Mouse (Mus musculus) limb, embryonic 15.5 days (tissue): ENCODE results near the gene Dpp6. TPM values are rescaled to one million over a fixed set of nuclear protein-coding genes. Genes with fewer than 3 reads are reported as not detected.

Experiments used
- ATAC-seq: fragments of 200-750 bp; cut with Nextera tagmentation; 2 replicates; pipeline ENCODE4 v1.8.0; 2017; ENCODE audit warnings: low read depth, moderate TSS enrichment; ENCODE audit not compliant: insufficient number of reproducible peaks, low FRiP score, low TSS enrichment
- H3K27ac ChIP-seq: fragments of 300-500 bp; sonication (generic); 2 replicates; pipeline ENCODE4 v1.5.1; 2015; ENCODE audit warnings: moderate library complexity, mild to moderate bottlenecking, inconsistent platforms
- H3K27me3 ChIP-seq: fragments of 300-500 bp; sonication (generic); 2 replicates; pipeline ENCODE4 v1.6.1; 2015; ENCODE audit warnings: inconsistent platforms
- H3K36me3 ChIP-seq: fragments of 300-500 bp; sonication (generic); 2 replicates; pipeline ENCODE4 v1.6.1; 2015; ENCODE audit warnings: inconsistent platforms
- H3K4me1 ChIP-seq: fragments of 300-500 bp; sonication (generic); 2 replicates; pipeline ENCODE4 v1.6.1; 2015; ENCODE audit warnings: inconsistent platforms
- H3K4me2 ChIP-seq: fragments of 300-500 bp; sonication (generic); 2 replicates; pipeline ENCODE4 v1.6.1; 2015; ENCODE audit warnings: mild to moderate bottlenecking, inconsistent platforms
- H3K4me3 ChIP-seq: fragments of 300-500 bp; sonication (generic); 2 replicates; pipeline ENCODE4 v1.5.1; 2015; ENCODE audit warnings: mild to moderate bottlenecking, inconsistent platforms
- H3K9ac ChIP-seq: fragments of 300-500 bp; sonication (generic); 2 replicates; pipeline ENCODE4 v1.6.1; 2015; ENCODE audit warnings: inconsistent platforms
- H3K9me3 ChIP-seq: fragments of 300-500 bp; sonication (generic); 2 replicates; pipeline ENCODE4 v1.6.1; 2016; ENCODE audit warnings: inconsistent platforms
- WGBS: fragments of 180-500 bp; shearing (Covaris S2); methylation state at CpG from one replicate; pipeline ENCODE4 v1.1.7; 2015; 5-methylcytosine and 5-hydroxymethylcytosine counted together
- polyA plus RNA-seq: library from polyadenylated mRNA; unstranded; fragments of >200 nt; fragmentation: Nextera tagmentation; extraction: Ambion mirVana; gene quantifications from 2 replicates; pipeline ENCODE4 v1.2.1, GENCODE M21; 2015

Dpp6 gene
- polyA plus RNA-seq, 1 experiment from 2014 or later: 1.9 TPM

GRCm38 (mm10) chr5:27421090-27421635, 604.2 kb downstream of the Dpp6 start:
- Histone ChIP-seq H3K9me3 (no peaks in the 10 kb centered on the region), H3K4me1 (no peaks in the 10 kb centered on the region), H3K27me3 (no peaks in the 10 kb centered on the region), H3K36me3 (no peaks in the 10 kb centered on the region), H3K27ac (no peak overlapping the region), H3K9ac (no peak overlapping the region), H3K4me2 (no peak overlapping the region), H3K4me3 (no peak overlapping the region)
- 74% methylated on average over 4 of the region's 4 CpGs for WGBS
- no peak for ATAC-seq

GRCm38 (mm10) chr5:27423766-27424165, 606.8 kb downstream of the Dpp6 start:
- no peak overlapping the region for H3K27ac ChIP-seq
- no peaks in the 10 kb centered on the region for H3K27me3 ChIP-seq
- WGBS: 63% methylated on average over 3 of the region's 3 CpGs
- no peaks in the 10 kb centered on the region for H3K4me1 ChIP-seq
- no peak overlapping the region for H3K4me3 ChIP-seq
- ATAC-seq: no peak
- no peak overlapping the region for H3K4me2 ChIP-seq
- no peaks in the 10 kb centered on the region for H3K9me3 ChIP-seq
- H3K9ac ChIP-seq: no peak overlapping the region
- H3K36me3 ChIP-seq: no peaks in the 10 kb centered on the region

DNA sequence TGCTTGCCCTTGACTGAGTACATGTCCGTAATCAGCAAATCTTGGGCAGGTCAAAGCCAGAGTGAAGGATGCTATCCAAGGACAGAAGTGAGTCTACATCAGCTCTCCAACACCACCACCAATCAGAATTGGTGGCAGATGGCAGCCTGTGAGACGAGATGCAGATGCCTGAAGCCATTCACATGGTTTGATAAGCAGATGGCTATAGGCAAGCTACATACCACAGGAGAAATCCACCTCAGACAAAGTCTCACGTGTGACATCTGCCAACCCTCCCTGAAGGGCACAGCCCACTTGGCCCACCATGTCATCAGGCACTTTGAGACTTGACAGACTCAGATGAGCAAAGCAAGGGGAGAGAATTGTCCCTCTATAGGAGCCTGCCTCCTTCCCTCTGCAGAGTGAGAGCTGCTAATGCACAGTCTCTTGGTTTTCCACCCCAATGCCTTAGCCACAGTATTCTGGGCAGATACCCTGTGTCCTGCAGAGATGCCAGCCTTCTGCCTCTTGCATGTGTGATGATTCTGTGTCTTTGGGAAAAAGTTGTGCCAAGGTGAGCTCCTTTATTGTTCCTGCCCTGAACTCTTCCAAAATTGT, 607.6 kb downstream of the Dpp6 start:
- 57% methylated on average over 3 of the region's 3 CpGs for WGBS
- no peaks in the 10 kb centered on the region for H3K36me3 ChIP-seq
- H3K27ac ChIP-seq: no peak overlapping the region
- H3K4me2 ChIP-seq: no peak overlapping the region
- H3K9ac ChIP-seq: no peak overlapping the region
- H3K9me3 ChIP-seq: no peaks in the 10 kb centered on the region
- no peaks in the 10 kb centered on the region for H3K27me3 ChIP-seq
- ATAC-seq: no peak
- no peaks in the 10 kb centered on the region for H3K4me1 ChIP-seq
- H3K4me3 ChIP-seq: no peak overlapping the region

- no peak for ATAC-seq
- Histone ChIP-seq H3K4me2 (no peak overlapping the region), H3K27me3 (no peaks in the 10 kb centered on the region), H3K4me1 (no peaks in the 10 kb centered on the region), H3K36me3 (no peaks in the 10 kb centered on the region), H3K9ac (no peak overlapping the region), H3K27ac (no peak overlapping the region), H3K4me3 (no peak overlapping the region), H3K9me3 (no peaks in the 10 kb centered on the region)
- WGBS: 64% methylated on average over 1 of the region's 1 CpGs
These were observed 609.2 kb downstream of the Dpp6 start for GRCm38 (mm10) chr5:27426200-27426599.

DNA sequence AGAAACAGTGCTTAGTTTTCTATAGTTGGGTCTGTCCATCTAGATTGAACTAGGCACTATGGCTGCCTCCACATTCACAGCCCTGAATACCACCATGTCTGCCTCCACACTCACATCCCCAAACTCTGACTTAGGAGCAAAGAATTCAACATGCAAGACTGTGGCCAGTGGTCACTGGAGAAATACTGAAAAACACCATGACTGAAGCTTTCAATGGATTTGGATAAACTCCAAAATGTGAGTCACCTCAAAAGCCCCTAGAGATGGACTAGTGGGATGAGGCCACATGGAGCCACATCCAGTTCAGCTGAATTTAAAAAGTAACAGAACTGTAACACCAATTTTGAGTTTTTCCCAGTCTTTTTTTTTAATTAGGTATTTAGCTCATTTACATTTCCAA, 616.6 kb downstream of the Dpp6 start:
- Histone ChIP-seq H3K9me3 (no peaks in the 10 kb centered on the region), H3K27ac (no peak overlapping the region), H3K27me3 (no peaks in the 10 kb centered on the region), H3K36me3 (no peaks in the 10 kb centered on the region), H3K4me2 (no peak overlapping the region), H3K9ac (no peak overlapping the region), H3K4me3 (no peak overlapping the region), H3K4me1 (no peaks in the 10 kb centered on the region)
- no peak for ATAC-seq

DNA sequence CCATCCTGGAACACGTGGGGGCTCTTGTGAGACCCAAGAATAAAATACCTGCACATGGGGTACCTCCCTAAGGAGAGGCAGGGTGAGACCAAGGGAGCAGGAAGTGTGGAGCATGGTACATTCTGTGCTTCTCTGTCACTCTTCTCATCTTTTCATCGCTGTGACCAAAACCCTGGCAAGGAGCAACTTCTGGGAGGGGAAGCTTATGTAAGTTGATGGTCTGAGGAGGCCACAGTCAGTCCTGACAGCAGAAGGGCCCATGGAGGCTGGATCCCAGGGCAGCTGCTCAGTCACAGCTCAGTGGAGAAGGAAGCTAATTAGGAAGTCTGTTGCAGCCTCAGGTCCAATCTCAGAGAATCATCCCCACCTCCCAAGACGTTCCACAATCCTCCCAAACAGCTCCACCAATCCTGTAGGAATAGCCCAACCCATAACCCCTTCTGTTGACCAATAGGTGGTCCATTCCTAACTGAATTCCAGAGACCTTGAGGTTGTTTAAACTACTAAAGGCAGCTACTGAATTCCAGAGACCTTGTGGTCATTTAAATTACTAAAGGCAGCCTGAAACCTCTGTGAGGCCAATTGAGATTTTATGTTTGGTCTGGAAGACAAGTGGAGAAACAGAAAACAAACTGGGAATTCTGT, 636.3 kb downstream of the Dpp6 start:
- Histone ChIP-seq H3K4me1 (no peaks in the 10 kb centered on the region), H3K36me3 (no peaks in the 10 kb centered on the region), H3K27ac (no peak overlapping the region), H3K9me3 (no peaks in the 10 kb centered on the region), H3K9ac (no peak overlapping the region), H3K27me3 (no peaks in the 10 kb centered on the region), H3K4me3 (no peak overlapping the region), H3K4me2 (no peak overlapping the region)
- ATAC-seq: no peak
- 36% methylated on average over 3 of the region's 3 CpGs for WGBS

DNA sequence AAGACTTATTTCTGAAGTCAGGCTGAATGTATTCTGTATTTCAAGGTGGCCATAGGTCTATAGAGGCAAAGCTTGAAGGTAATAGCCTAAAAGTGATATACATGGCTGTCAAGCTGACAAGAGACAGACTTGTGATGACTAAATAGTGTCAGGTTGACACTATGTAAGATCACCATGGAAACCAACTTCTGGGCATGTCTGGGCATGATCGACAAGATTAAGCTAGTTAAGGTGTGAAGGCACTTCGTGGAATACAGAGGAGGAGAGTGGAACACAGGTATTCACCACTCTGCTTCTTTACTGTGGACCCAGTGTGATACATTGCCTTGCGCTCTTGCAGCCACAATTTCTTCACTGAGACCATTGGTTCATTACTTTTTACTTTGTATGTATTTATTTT, 637.4 kb downstream of the Dpp6 start:
- Histone ChIP-seq H3K4me3 (no peak overlapping the region), H3K36me3 (no peaks in the 10 kb centered on the region), H3K4me1 (no peaks in the 10 kb centered on the region), H3K4me2 (no peak overlapping the region), H3K9me3 (no peaks in the 10 kb centered on the region), H3K9ac (no peak overlapping the region), H3K27ac (no peak overlapping the region), H3K27me3 (no peaks in the 10 kb centered on the region)
- ATAC-seq: no peak
- WGBS: 83% methylated on average over 3 of the region's 3 CpGs

DNA sequence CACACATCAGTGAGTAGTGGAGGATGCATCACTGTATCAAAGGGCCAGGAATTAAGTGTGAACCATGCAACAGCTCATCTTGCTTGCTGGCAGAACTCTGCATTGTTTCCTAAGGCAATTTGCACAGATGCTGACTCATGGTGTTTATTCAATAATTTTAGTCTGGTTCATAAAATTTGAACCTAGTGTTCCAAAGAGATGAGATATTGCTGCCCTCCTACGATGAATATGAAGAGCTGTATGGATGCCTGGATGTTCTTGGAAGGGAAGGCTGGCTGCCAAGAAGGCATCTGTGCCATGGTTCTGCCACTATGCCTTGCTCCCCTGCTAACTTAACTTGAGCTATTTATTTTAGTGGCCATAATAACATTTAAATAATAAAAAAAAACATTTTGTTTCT, 640.0 kb downstream of the Dpp6 start:
- Histone ChIP-seq H3K4me3 (no peak overlapping the region), H3K4me2 (no peak overlapping the region), H3K36me3 (no peaks in the 10 kb centered on the region), H3K27me3 (no peaks in the 10 kb centered on the region), H3K4me1 (no peaks in the 10 kb centered on the region), H3K27ac (no peak overlapping the region), H3K9ac (no peak overlapping the region), H3K9me3 (no peaks in the 10 kb centered on the region)
- WGBS: 86% methylated on average over 1 of the region's 1 CpGs
- ATAC-seq: no peak

DNA sequence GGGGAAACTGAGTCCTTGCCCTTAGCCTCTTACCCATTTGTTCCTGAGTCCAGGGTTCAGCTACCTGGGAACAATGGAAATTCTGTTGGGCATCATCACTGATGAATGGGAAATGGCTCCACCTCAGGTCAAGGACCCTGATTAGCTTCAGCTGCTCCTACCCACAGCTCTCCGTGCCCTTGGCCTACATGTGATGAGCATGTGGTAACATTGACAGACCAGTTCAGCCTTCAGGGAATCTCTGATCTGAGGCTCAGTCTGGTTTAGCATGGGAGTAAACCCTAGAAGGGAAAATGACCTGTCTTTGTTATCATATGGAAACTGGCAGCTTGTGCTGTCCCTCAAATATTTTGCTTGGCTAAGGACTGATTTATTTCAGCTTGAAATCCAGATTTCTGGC, 640.7 kb downstream of the Dpp6 start:
- ATAC-seq: no peak
- Histone ChIP-seq H3K27ac (no peak overlapping the region), H3K9ac (no peak overlapping the region), H3K4me1 (no peaks in the 10 kb centered on the region), H3K27me3 (no peaks in the 10 kb centered on the region), H3K9me3 (no peaks in the 10 kb centered on the region), H3K4me2 (no peak overlapping the region), H3K4me3 (no peak overlapping the region), H3K36me3 (no peaks in the 10 kb centered on the region)
- WGBS: 44% methylated on average over 1 of the region's 1 CpGs

DNA sequence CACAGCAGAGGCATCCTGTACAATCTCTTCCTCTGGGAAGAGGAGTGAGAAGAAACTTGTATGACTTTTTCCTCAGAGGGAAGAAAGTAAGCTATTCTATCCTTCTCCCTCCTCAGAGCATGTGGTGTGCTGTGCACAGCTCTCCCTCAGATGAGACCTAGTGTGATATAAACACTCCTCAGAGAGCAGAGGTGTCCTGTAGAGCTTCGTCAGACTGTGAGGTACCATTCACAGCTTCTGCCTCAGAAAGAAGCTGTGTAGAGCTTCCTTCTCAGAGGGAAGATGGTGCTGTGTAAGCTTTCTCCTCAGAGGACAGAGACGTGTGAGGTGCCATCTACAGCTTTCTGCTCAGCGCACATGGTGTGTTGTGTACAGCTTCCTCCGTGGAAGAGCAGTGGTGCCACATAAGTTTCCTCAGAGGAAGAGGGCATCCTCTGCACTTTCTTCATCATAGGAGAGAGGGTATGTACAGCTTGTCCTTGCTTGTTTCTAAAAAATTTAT, 658.0 kb downstream of the Dpp6 start:
- no peak for ATAC-seq
- 78% methylated on average over 4 of the region's 4 CpGs for WGBS
- H3K36me3 ChIP-seq: no peaks in the 10 kb centered on the region
- no peaks in the 10 kb centered on the region for H3K4me1 ChIP-seq
- H3K4me3 ChIP-seq: no peak overlapping the region
- H3K27ac ChIP-seq: no peak overlapping the region
- no peaks in the 10 kb centered on the region for H3K9me3 ChIP-seq
- no peaks in the 10 kb centered on the region for H3K27me3 ChIP-seq
- no peak overlapping the region for H3K4me2 ChIP-seq
- H3K9ac ChIP-seq: no peak overlapping the region

GRCm38 (mm10) chr5:27481706-27482105, 664.7 kb downstream of the Dpp6 start:
- H3K4me2 ChIP-seq: no peak overlapping the region
- H3K9me3 ChIP-seq: no peaks in the 10 kb centered on the region
- no peak overlapping the region for H3K4me3 ChIP-seq
- 86% methylated on average over 2 of the region's 2 CpGs for WGBS
- ATAC-seq: no peak
- no peaks in the 10 kb centered on the region for H3K36me3 ChIP-seq
- H3K27me3 ChIP-seq: no peaks in the 10 kb centered on the region
- no peaks in the 10 kb centered on the region for H3K4me1 ChIP-seq
- H3K27ac ChIP-seq: no peak overlapping the region
- no peak overlapping the region for H3K9ac ChIP-seq

DNA sequence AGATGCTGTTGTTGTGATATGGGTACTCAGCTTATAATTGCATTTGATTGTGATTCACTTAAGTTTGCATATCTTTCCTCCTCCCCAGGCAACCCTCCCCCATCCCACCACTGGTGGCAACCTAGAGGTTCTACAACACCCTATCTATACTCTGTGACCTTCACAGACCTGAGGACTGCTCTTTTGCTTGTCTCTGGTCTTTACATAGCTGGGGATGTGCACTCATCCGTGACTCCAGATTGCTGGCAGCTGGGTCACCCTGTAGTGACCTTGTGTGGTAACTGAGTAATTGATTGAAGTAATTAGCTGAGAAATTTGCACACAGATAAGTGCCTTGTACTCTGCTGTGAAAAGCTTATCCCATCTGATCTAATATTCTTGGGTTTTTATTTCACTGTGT, 669.1 kb downstream of the Dpp6 start:
- Histone ChIP-seq H3K4me3 (no peak overlapping the region), H3K4me2 (no peak overlapping the region), H3K27ac (no peak overlapping the region), H3K4me1 (no peaks in the 10 kb centered on the region), H3K27me3 (no peaks in the 10 kb centered on the region), H3K9ac (no peak overlapping the region), H3K36me3 (no peaks in the 10 kb centered on the region), H3K9me3 (no peaks in the 10 kb centered on the region)
- 48% methylated on average over 1 of the region's 1 CpGs for WGBS
- ATAC-seq: no peak
